Mouse (Mus musculus) heart, adult 8-10 months (tissue): Measurements from ENCODE around the gene Sv2b. TPM values are rescaled to one million over a fixed set of nuclear protein-coding genes. Genes with fewer than 3 reads are reported as not detected.

Experiments used
- DNase-seq: peaks from one replicate; pipeline ENCODE4 v3.0.0; 2022; ENCODE audit warnings: low spot score
- total RNA-seq, 4 experiments: library from RNA; stranded (reverse); gene quantifications; 2 replicates each; pipeline ENCODE4 v1.2.4; 2022

Sv2b gene
- total RNA-seq, 4 experiments from 2014 or later, result 0.38 to 1.3 (median 0.64) TPM

GRCm38 (mm10) chr7:75292246-75292645 lies 16.8 kb downstream of the Sv2b start:
- no peak for DNase-seq

GRCm38 (mm10) chr7:75290554-75290953 lies 18.5 kb downstream of the Sv2b start:
- DNase-seq, result no peak

GRCm38 (mm10) chr7:75287237-75287636 lies 21.8 kb downstream of the Sv2b start:
- DNase-seq, result no peak

- DNase-seq, result no peak
Measured at GRCm38 (mm10) chr7:75282951-75283350, 26.1 kb downstream of the Sv2b start.

GRCm38 (mm10) chr7:75282080-75282650 lies 26.9 kb downstream of the Sv2b start:
- DNase-seq, result no peak

GRCm38 (mm10) chr7:75281106-75281505 lies 28.0 kb downstream of the Sv2b start:
- DNase-seq, result no peak

GRCm38 (mm10) chr7:75277847-75278246 lies 31.2 kb downstream of the Sv2b start:
- no peak for DNase-seq

- DNase-seq, result no peak
Measured at GRCm38 (mm10) chr7:75276739-75277138, 32.3 kb downstream of the Sv2b start.

- no peak for DNase-seq
Measured at GRCm38 (mm10) chr7:75274518-75274917, 34.5 kb downstream of the Sv2b start.

GRCm38 (mm10) chr7:75273633-75274032 lies 35.4 kb downstream of the Sv2b start:
- DNase-seq, result no peak

- DNase-seq, result no peak
Measured at GRCm38 (mm10) chr7:75271921-75272381, 37.1 kb downstream of the Sv2b start.

- no peak for DNase-seq
Measured at GRCm38 (mm10) chr7:75271306-75271705, 37.8 kb downstream of the Sv2b start.

- no peak for DNase-seq
Measured at GRCm38 (mm10) chr7:75267236-75267635, 41.8 kb downstream of the Sv2b start.

GRCm38 (mm10) chr7:75265241-75265640 lies 43.8 kb downstream of the Sv2b start:
- DNase-seq, result no peak

- DNase-seq, result no peak
Measured at GRCm38 (mm10) chr7:75259945-75260344, 49.1 kb downstream of the Sv2b start.

- DNase-seq, result no peak
Measured at GRCm38 (mm10) chr7:75253611-75254250, 55.3 kb downstream of the Sv2b start.

- no peak for DNase-seq
Measured at GRCm38 (mm10) chr7:75240754-75241507, 68.1 kb downstream of the Sv2b start.

GRCm38 (mm10) chr7:75236386-75236785 lies 72.7 kb downstream of the Sv2b start:
- DNase-seq, result no peak

- DNase-seq, result no peak
Measured at GRCm38 (mm10) chr7:75224206-75224605, 84.9 kb downstream of the Sv2b start.

GRCm38 (mm10) chr7:75222704-75223431 lies 86.2 kb downstream of the Sv2b start:
- DNase-seq, result no peak

GRCm38 (mm10) chr7:75220786-75221185 lies 88.3 kb downstream of the Sv2b start:
- no peak for DNase-seq

GRCm38 (mm10) chr7:75220296-75220695 lies 88.8 kb downstream of the Sv2b start:
- DNase-seq, result no peak
